Mouse (Mus musculus): Measurements from ENCODE around the gene Prr14l.
"Not testable (repeated sequence)": the region's sequence is repeated elsewhere in the genome, so short reads cannot be mapped to it uniquely, and the experiment has no call there.

Prr14l gene

DNA sequence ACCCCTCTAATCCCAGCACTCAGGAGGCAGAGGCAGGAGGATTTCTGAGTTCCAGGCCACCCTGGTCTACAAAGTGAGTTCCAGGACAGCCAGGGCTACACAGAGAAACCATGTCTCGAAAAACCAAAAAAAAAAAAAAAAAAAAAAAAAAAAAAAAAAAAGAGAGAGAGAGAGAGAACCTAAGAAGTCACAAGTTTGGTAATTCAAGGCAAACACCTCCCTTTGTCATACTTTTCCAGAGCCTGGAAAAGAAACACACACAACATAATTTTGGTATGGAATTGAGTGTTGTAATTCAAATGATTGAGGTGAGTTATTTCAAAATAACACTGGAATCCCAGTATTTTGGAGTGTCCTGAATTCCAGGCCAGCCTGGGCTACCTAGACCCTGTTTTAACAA, 67.6 kb downstream of the Prr14l start:
- not testable (repeated sequence) for DNase-seq (ENCODE audit: low spot score)

DNA sequence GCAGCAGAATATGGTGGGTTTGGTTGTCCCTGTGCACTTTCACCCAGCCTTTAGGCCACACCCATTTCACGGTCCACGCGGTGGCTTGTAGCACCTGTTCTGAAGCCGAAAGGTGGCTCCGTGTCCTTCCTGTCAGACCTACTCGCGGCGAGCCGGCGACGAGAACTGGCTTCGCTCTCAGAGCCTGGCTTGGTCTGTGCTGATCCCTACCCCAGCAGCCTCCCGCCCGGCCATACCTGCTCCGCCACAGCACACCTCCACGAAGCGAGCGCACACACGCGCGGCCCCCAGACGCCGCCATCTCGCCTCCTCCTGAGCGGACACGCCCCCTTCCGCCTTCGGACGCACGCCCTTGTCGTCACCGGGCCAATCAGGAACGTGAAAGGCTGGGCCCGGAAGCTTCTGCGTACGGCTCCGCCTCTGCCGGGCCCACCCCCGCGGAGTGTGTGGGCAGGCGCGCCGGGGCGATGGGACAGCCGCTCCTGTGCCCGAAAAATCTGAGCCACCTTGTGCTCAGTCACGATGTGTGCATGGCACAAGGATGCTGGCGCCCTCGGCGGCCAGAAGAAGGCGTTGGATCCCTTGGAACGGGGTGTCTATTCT, 68.6 kb downstream of the Prr14l start, which contains the start of gene Pisd:
Pisd (minus strand) TSS at position 334 of the 603 bp plus-strand sequence.
- peak; percentile 87 for DNase-seq (ENCODE audit: low spot score)

DNA sequence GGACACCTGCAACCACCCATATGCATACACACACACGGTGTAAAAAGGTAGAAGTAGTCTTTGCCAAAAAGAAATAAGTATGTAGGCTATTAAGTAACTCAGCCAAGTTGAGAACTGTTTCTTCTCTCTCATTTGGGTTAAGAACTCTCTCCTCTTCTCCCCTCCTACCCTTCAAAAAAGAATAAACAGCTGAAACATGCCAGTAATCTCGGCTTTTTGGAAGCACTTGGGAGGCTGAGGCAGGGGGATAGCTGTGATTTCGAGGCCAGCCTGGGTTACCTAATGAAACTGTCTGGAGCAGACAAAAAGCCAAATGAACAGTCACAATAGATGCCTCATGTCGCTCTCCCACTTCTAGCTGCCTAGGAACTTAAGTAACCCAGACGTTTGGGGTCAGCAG, 69.3 kb downstream of the Prr14l start:
- no peak for DNase-seq (ENCODE audit: low spot score)

DNA sequence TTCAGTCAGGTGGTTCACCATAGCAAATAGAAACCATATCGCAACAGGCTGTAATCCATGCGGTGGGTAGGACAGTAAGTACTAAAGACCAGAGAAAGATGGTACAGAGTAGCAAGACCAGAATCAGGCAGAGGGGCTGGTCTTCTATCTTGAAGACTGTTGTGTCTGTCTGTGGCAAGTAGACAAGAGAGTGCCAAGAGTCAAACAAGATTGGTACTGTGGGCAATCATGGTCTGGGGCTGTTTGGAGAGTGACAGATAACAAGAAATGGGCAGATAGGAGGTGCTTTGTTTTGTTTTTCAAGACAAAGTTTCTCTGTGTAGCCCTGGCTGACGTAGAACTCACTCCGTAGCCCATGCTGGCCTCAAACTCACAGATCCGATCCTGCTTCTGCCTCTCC, 72.5 kb downstream of the Prr14l start:
- DNase-seq (ENCODE audit: low spot score) = no peak

DNA sequence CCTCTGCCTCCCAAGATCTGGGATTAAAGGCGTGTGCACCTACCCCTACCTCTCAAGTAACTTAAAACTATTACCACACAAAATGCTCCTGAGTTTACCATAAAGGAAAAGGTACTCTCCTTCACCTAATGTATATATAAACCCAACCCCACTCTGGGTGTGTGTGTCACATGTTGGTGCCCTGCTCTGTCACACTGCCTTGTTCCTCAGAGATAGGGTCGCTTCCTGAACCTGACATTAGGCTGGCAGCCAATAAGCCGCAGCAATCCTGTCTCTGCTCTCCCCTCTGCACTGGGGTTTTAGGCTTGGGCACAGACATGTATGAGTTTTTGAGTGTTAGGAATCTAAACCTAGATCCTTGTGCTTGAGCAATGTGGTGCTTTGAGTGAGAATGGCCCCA, 75.9 kb downstream of the Prr14l start:
- DNase-seq (ENCODE audit: low spot score) = no peak

DNA sequence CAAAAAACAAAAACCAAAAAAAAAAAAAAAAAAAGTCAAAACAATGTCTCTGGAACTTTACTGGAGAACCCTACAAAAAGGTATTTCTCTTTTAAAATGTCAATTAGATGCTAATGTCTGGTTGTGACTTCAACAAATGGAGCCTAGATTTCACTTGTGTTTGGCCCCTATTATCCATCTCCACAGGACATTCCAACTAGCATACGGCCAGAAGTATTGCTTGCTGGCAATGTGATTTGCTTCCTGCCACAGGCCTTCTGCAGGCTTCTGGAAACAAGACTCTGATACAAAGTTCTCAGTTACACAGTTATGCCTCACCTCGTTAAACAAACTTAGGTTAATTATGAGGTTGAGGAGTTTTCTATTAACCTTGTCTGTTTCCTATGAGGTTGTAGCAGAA, 81.7 kb downstream of the Prr14l start:
- no peak for DNase-seq (ENCODE audit: low spot score)

DNA sequence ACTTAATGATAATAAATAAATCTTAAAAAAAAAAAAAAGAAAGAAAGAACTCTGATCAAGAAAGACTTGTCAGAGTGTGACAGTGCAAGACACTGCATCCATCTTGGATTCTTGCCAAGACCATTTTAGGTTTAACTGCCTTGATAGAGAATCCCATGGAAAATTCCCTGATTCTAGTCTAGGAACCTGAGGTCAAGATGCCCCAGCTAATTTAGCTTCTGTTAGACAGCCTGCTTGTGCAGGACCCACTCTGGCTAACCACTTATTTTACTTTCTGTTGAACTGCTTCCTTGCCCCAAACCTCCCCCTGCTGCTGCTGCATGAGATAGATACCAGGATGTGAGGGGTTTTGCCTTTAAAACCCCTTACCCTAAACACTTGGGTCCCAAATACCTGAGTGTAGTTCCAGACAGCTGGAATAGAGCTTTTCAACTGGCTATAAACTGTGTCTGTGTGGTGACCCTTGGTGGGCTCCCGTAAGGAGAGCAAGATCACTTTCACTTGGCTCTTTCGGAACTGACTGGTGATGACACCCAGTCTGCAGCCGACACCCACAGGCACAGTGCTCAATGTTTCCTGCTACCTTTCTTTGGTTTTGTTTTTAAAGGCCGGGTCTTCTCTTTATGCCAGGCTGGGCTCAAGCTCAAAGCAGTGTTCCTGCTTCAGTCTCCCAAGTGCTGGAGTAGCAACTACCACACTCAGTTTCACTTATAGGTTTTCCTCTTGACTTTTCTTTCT, 86.3 kb downstream of the Prr14l start:
- DNase-seq (ENCODE audit: low spot score) = no peak

DNA sequence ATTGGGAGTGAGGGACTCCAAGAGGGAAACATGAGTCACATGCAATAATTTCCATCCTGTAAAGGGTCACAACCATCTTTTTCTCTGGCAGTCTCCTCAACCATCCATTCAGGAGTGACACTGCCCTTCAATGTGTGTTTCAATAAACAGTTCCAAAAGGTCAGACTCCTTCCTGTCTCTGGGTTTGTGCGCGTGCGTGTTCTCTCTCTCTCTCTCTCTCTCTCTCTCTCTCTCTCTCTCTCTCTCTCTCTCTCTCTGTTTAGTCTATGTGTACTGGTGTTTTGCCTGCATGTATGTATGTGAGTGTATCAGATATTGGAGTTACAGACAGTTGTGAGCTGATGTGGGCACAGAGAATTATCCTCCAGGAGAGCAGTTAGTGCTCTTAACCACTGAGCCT, 87.1 kb downstream of the Prr14l start:
- no peak for DNase-seq (ENCODE audit: low spot score)

DNA sequence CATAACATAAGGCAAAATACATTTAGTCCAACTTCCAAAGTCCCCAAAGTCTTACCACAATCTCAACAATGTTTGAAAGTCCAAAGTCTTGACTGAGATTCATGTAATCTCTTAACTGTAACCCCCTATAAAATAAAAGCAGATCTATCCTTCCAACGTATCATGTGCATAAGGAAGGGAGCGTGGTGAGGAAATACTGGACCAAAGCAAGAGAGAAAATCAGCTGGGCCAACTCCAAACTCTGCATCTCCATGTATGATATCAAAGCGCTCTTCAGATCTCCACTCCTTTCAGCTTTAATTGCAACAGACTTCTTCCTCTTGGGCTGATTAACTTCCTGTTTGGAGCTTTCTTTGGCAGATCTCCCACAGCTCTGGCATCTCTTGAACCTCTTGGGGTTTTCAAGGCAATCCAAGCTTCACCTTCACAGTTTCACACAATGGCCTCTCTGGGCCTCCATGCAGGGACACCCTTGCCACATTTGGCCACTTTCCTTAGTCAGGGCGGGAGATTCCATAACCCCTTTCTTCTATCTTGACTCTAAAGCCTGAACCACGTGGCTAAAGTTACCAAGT, 92.4 kb downstream of the Prr14l start:
- no peak for DNase-seq (ENCODE audit: low spot score)

DNA sequence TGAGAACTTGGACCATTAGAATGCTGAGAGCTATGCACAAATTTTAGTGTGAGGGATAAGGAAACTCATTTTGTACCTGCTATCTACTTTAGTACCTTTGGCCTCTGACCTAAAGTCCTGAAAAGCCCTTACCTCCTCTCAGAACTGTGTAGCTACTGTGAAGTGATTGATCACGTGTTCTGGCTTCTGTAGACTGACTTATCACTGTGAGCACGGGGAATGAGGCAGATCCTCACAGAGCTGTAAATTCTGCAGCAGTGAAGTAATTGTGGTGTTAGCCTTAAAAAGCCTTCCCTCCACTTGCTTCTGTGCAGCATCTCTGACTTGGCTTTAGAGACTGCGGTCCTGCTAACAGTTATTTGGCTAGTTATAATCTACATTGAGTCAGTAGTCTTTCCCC, 93.3 kb downstream of the Prr14l start:
- no peak for DNase-seq (ENCODE audit: low spot score)

DNA sequence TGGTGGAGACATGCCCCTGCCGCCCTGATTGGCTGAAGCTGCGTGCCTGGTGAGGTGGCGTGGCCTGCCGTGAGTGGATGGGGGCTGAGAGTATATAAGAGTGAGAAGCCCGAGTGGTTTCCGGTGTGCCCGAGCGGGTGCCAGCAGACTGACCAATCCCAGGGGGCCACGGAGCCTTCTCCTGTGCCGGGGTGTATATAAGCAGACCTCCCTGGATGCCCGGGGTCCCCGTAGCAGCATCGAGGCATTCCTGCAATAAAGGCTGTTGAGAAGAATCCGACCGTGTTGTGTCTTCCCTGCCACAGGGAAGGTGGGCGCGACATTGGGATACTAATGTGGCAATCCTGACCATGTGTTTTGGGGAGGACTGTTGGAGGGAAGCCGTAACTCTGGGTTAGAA, 93.7 kb downstream of the Prr14l start:
- not testable (repeated sequence) for DNase-seq (ENCODE audit: low spot score)

DNA sequence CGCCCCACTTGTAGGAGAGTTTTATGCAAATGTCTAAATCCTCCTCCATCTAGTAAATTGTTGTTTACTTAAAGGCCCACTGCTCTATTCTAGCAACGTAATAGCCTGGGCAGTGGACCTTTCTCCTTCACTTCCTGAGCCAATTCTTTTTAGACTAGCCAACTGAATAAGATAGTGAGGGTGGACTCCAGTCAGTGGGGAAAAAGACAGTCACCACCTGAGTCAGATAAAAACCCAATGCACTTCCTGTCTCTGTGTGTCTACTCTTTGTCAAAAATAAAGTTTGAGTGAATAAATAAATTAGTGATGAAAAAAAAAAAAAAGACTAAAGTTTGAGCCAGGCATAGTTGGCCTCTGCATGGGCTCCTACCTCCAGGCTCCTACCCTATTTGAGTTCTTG, 94.4 kb downstream of the Prr14l start:
- no peak for DNase-seq (ENCODE audit: low spot score)

DNA sequence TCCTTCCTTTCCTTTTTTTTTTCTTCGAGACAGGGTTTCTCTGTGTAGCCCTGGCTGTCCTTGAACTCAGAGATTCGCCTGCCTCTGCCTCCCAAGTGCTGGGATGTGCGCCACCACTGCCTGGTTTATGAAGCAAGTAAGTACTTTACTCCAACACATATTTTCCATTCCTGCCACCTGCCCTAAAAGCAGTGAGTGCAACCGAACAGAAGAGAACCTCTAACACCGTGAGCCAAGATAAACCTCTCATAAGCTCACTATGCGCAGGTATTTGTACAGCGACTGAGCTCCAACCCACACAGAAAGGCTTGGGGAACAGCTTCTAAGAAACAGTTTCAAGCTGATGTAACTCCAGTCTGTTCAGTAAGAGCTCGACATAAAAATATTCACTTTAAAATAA, 97.9 kb downstream of the Prr14l start:
- DNase-seq (ENCODE audit: low spot score) = no peak

DNA sequence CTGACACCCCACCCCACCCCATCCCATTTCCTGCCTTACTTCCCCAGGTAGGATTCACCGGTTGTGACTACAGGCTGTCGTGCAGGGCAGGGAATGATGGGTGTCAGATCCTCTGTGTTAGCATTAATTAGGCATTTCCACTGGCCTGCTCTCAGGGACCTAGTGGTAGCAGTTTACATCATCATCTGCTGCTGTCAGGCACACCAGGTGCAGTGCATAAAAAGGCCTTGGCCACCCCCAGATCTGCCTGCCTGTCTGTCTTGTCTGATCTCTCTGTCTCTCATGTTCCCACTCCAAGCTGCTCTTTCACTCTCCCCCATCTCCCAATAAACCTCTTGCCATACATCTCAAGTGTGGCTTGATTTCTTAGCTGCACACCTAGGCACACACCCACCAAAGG, 102.3 kb downstream of the Prr14l start:
- no peak for DNase-seq (ENCODE audit: low spot score)

DNA sequence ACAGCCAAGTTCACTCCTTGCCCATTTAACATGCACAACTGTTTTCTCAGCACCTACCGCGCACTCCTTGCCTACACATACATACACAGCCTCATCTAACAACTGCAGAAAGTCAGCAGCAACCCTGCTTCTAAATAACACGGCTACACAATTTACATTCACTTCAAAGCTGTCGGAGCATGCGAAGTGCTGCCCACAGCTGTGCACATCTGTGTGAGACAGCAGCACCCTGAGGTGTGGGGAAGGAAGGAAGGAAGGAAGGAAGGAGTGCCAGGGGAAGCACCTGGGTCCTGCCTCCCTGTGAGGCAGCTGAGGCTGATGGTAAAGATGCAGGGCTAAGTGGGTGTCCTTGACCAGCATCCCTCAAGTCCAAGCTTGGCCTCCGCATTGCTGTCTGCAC, 105.1 kb downstream of the Prr14l start:
- no peak for DNase-seq (ENCODE audit: low spot score)

DNA sequence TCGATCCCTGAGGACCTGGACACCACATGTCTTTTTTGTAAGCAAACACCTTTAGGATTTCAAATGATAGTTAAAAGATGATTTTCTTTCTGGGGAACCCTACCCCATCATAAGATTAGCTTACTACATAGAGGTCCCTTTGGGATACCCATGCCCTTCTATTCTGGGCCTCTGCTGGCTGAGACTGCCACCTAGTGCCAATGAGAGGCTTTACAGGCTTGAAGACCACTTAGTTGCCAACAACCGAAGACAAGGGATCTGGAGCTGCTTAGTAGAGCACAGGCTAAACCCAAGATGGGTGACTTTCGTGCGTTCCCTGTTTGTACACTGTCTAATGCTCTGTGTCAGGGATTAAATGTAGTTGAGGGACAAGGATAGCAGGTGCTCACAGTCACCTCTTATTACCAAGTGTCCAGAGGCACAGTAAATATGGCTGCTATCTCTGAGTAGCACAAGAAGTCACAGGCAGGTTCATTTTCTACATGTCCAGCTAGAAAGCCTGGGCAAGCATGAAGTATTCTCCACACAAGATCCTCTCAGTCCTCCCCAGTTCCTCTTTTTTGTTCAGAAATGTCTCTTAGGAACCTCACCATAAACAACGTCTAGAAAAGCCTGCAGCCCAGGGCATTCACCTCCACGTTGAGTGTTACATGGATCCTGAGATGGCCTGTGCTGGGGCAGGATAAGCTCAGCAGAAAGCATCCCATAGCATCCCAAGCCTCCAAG, 106.2 kb downstream of the Prr14l start:
- peak; percentile 39 for DNase-seq (ENCODE audit: low spot score)

DNA sequence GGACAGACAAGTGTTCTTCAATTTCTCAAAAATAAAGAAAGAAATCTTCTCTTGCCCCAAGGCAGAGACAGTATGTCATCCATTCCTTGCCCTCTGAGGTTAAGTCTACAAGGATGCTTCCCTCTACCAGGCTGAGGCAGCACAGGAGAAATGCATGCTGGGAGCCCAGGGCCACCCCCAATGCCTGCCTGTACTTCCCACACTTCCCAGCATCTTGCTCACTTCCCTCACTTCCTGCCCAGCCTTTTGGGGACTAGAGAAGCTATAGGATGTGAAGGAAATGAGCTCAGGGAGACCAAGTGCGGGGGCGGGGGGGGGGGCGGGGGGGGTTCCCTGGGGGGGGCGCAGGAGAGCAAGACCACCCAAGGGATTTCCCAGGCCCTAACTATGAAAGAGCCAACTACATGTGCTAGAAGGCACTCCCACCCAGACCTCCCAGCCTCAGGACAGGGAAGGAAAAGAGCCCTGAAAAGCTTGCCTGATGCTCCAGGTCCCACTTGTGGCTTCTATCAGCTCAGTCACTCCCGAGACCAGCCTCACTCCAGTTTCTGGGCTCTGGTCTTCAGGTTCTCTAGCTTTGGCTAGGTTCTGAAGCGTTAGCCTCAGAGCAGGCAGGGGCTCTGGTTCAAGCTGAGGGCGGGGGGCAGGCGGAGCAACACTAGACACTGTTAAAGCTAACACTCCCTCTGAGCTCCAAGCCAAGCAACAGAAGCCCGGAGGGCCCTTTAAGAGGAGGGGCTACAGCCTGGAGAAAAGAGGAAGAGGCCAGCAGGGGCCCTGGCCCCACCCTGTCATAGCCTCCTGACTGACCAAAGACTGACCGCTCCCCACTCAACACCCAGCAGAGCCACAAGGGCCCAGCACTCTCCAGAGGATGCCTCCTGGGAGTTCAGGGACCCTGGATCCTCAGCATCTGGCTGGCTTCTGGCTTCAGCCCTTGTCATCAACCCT, 108.1 kb downstream of the Prr14l start:
- peak; percentile 55 for DNase-seq (ENCODE audit: low spot score)

DNA sequence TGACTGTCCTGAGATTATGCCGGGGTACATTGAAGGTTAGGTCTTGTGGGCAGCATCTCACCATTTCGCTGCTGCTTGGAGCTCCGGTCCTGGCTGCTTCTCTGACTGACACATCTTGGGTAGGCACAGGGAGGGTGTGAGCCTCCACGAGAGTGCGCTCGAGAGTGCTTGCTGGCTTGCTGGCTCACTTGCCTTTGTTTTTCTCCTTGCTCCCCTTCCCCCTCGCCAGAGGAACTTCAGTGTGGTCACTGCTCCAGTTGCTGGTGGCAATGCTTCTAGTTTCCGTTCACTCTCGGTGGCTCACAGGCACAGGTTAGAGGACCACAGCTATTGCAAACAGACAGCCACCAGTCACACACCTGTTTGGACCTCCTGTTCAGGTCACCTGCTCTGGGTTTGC, 111.9 kb downstream of the Prr14l start:
- peak; percentile 20 for DNase-seq (ENCODE audit: low spot score)

DNA sequence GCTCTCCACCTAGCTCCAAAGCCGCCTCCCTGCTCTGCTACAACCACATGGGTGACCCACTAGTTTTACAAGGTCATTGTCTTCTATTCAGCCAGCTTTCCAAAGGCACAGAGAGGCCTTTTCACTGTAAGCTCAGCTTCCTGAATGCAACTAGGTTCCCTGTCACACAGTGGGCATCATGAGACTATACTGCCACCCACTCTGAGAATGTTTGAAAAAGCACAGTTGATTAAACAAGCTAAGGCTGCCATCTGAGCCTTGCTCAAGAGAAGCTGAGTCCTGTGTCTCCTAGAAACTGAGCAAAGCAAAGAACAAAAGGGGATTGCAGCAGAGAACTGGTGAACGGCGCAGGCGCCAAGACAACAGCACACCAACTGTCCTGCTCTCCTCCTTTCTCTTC, 112.7 kb downstream of the Prr14l start:
- not testable (repeated sequence) for DNase-seq (ENCODE audit: low spot score)

DNA sequence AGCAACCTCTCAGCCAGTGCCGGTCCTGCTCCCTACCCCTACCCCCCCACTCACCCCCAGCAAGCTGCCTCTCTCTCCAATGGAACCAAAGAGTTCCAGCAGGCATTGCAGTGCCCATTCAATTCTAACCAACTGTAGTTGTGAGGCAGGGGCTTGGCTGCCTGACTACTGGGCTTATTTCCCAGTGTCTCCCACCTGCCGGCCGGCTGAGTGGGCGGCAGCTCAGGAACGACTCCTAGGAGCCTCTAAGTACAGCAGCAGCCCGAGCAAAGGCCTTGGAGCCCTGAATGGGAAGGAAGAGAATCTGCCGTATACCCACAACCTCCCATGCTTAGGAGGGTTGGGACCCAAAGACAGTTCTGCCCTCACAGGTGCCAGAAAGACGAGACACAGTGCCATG, 113.2 kb downstream of the Prr14l start:
- not testable (repeated sequence) for DNase-seq (ENCODE audit: low spot score)

DNA sequence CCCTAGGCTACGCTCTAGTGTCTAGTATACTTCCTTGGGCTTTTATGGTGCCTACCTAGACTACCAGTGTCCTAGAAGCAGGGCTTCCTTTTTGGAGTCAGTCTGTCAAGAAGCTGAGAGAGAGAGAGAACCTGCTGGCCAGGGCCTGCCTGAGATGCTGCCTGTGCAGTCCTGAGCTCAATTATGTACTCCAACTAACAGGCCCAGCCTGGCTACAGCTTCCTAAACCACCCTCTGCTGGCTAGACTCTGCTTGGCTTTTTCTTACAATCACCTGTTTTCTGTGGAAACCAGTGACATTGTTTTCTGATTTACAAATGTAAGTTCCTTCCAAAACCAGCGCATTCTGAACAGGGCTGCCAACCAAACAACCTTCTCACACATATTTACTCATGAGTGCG, 113.9 kb downstream of the Prr14l start:
- no peak for DNase-seq (ENCODE audit: low spot score)
